Mouse (Mus musculus) layer of hippocampus, adult 8-10 months (tissue): ENCODE data around the gene Max. TPM values are rescaled to one million over a fixed set of nuclear protein-coding genes. Genes with fewer than 3 reads are reported as not detected.

Source experiments
- DNase-seq, 2 experiments: peaks; one replicate each; pipeline ENCODE4 v3.0.0; 2022; ENCODE audit warnings: low spot score in 2 of 2
- total RNA-seq, 4 experiments: library from RNA; stranded (reverse); gene quantifications; 2 replicates each; pipeline ENCODE4 v1.2.4; 2022

Max gene
- total RNA-seq, 4 experiments from 2014 or later, result 70.9 to 85.2 (median 79.5) TPM

DNA sequence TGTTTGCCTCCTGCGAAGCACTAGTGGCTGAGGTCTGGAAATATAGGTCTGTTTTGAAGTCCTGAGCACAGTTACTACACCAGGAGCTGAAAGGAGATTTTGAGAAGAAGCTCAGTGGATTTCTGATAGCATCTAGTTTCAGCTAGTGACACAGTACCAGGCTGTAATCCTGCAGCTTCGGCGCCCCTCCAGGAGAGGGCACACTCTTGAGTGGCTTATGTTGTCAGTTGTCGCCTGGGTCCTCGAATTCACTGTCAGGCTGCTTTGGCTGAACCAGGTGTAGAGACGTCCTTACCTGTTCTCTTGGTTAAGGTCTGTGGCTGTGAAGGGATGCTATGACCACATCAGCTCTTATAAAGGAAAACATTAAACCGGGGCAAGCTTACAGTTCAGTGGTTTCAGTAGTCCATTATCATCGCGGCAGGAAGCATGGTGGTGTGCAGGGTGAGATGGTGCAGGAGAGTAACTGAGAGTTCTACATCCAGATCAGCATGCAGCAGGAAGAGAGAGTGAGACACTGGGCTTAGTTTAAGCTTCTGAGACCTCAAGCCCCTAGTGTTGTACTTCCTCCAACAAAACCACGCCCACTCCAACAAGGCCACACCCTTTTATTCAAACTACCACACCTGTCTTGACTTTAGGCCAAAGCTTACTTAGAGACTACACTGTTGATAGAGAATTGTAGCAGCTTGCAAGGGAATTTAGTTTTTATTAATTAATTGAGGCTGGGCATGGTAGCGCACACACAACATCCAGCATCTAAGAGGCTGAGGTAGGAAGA, 72.4 kb downstream of the Max start:
- no peak for DNase-seq

DNA sequence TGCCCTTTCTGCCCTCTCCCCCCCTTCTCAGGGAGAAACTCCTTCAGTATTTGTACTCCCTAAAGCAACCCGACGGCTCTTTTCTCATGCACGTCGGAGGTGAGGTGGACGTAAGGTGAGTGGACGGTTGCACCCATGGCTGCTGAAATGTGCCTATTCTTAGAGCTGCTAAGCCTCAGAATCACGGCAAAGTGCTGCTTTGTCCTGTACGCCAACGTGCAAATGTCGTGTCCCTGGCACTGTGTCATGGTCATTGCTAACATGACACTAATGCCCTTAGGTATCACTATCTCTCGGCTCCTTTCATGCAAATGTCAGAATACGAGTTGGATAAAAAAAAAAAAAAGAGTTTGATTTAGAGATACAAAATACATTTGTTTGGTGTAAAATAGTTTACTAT, 74.1 kb downstream of the Max start:
- DNase-seq, result no peak

Other genes starting within 250 kb of the Max start
- 10 to 100 TPM; 32.5 to 43.5 (median 37.7) TPM for gene Churc1, start 196.7 kb downstream of the Max start, total RNA-seq
- 10 to 100 TPM; 22.7 to 24.8 (median 24.3) TPM for gene Fntb, start 196.6 kb downstream of the Max start, total RNA-seq
- gene Gpx2, start 166.6 kb downstream of the Max start, total RNA-seq, result under 1 TPM in 2 of 4 experiments, not detected in 2; 0.68 to 0.81 TPM
- 100 to 1,000 TPM; 153 to 196 (median 173) TPM for gene Rab15, start 139.3 kb downstream of the Max start, total RNA-seq